Mouse (Mus musculus) ES-Bruce4 (cell line): ENCODE measurements around the gene Mtif3.

Experiments
- CTCF ChIP-seq: IDR thresholded peaks from one replicate; pipeline ENCODE4 v1.8.1; 2011; ENCODE audit warnings: low read depth, low read length
- EP300 ChIP-seq: IDR thresholded peaks from 2 replicates; pipeline ENCODE4 v1.6.1; 2011; ENCODE audit warnings: low read depth, low read length; ENCODE audit not compliant: insufficient read depth
- POLR2A ChIP-seq: IDR thresholded peaks from one replicate; pipeline ENCODE4 v1.8.1; 2011; ENCODE audit warnings: low read length; ENCODE audit not compliant: insufficient read depth

- no peak for TF ChIP-seq CTCF
- TF ChIP-seq POLR2A, result no peak
- no peak for TF ChIP-seq EP300
Observed at GRCm38 (mm10) chr5:146904404-146904803, 59.2 kb downstream of the Mtif3 start.
